Mouse (Mus musculus) heart, postnatal 14 days (tissue): ENCODE results near the gene Srp54c. TPM values are rescaled to one million over a fixed set of nuclear protein-coding genes. Genes with fewer than 3 reads are reported as not detected.
"Not testable (repeated sequence)": the region's sequence is repeated elsewhere in the genome, so short reads cannot be mapped to it uniquely, and the experiment has no call there.

Experiments used
- DNase-seq, 2 experiments: peaks; one replicate each; pipeline ENCODE4 v3.0.0; 2021 to 2022
- intact Hi-C: fragments of 180-260 bp; cut with DNase I; formaldehyde crosslinking; loops from one replicate; pipeline ENCODE4 v1.15.1; 2025
- long read RNA-seq, 2 experiments: library from polyadenylated mRNA; stranded (forward); transcript quantifications; one replicate each; pipeline ENCODE4 v2.0.0; 2021
- total RNA-seq, 2 experiments: library from RNA; stranded (reverse); gene quantifications; 2 replicates each; pipeline ENCODE4 v1.2.3; 2021

The Srp54c gene
- 10 to 100 TPM; 25.5 to 26.9 TPM for total RNA-seq
- long read RNA-seq, experiment 1, transcript Srp54c-202 (16 exons, 3,642 nt), result major isoform, 49 of 53 reads
- long read RNA-seq, experiment 1, partial matches to known transcripts, result 3 of 53 reads
- long read RNA-seq, experiment 1, other reads (novel, unspliced or antisense), result 1 of 53 reads
- long read RNA-seq, experiment 2, transcript Srp54c-202 (16 exons, 3,642 nt), result major isoform, 39 of 44 reads
- long read RNA-seq, experiment 2, partial matches to known transcripts, result 2 of 44 reads
- long read RNA-seq, experiment 2, other reads (novel, unspliced or antisense), result 3 of 44 reads

DNA sequence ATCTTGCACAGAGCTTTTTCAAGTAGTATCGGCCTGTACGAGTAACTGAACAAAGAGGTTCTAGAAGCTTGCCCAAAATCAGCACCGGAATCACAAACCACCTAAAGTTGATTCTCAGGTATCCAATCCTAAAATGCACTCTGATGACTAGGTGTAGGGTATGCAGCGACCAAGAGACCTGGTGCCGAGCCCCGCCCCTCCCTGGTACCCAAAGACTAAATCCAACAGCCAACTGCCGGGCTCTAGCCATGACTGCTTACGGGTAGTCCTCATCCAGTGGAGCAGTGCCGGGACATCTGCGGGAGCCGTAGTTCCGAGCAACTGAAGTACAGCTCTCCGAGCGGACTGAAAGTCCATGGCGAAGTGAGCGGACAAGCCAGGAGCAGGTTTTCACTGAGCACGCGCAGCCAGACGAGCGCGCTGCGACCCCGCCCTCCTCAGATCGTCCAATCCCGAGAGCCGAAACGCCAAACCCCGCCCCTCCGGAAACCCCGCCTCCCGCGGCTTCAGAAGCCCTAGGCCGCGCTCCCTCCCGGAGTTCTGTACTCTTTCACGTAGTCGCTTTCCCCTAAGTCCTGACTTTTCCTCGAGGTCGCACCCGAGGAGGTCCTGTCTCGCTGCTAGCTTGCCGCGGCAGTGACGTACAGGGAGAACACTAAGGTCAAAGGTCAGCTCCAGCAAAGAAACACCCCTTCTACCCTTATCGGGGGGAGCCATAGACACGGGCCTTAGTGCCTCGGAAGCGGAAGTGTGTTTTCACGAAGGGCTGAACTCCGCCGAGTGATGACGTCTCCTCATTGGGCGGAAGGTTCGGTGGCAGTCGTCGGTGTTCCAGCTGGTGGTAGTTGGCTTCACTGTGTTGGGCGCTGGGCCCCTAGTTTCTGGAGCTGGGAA, at the start of gene Srp54c:
Srp54c (plus strand) TSS at position 543 of the 894 bp plus-strand sequence.
- intact Hi-C loops, DNase-seq: not testable (repeated sequence)

DNA sequence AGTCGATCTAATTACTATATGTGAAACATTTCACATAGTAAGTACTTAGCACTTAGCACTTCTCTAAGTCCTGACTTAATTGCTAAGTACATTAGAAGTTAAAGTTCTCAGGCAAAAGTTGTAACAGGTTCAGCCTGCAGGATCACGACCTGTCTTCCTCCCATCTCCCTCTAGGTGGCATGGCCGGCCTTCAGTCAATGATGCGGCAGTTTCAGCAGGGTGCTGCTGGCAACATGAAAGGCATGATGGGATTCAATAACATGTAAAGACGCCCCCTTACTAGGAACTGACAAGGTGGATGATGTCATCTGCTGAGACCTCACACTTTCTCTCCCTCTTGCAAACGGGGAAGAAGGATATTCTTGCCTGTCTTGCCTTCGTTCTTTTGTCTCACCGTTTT, 42.3 kb upstream of the Srp54c start:
- DNase-seq, intact Hi-C loops: not testable (repeated sequence)

DNA sequence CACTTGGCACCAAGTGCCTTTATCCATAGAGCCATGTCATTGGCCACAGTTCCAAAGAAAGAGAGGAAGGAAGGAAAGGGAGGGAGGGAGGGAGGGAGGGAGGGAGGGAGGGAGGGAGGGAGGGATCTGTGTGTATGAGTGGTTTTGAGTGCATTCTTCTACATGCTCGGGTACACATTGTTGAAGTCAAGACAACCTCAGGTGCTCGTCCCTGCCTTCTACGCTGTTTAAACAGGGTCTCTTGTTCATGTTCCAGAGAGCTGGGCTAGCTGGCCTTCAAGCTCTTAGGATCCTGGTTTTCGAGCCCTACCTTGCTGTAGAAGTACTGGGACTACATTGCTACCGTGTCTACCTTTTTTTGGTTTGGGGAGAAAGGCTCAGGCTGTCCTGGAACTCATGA, 40.8 kb upstream of the Srp54c start:
- intact Hi-C loops, DNase-seq: not testable (repeated sequence)

DNA sequence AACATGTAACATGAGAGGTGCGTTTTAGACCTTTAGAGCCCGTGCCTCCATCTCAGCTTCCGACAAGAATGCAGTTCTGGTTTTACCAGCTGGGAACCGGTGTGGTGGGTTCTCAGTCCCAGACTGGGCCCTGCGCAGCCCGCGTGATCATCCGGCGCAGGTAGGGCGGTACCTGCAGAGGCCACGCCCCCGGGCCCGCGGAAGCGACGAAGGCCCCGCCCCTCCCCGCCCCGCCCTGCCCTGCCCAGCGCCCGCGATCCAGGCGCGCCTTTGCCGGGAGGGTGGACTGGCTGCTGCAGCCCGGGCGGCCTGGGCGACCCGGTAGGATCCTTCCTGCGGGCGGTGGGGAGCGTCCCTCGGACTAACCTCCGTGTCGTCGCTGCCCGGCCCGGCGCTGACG, 30.7 kb upstream of the Srp54c start, which contains the start of gene 1700047I17Rik2:
1700047I17Rik2 (plus strand) TSS at position 287 of the 400 bp plus-strand sequence.
- DNase-seq, intact Hi-C loops: not testable (repeated sequence)

DNA sequence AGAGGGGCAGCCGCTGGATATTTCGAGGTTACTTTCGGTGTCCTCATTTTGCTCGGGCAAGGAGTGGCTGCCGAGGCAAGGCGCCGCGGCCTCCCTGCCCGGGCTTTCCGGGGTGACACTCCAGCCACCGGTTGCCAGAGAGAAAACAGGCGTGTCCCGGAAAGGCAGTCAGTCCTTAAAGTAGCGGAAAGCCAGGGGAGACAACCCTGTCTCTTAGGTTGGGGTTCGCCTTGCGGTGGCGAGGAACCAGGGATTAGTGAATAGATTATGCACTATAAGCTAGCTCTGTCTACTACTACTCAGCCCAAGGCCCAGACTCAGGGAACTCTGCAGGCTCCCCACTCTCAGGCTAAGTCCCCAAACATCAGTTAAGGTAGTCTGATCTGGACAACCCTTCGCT, 30.2 kb upstream of the Srp54c start:
- intact Hi-C loops, DNase-seq: not testable (repeated sequence)

DNA sequence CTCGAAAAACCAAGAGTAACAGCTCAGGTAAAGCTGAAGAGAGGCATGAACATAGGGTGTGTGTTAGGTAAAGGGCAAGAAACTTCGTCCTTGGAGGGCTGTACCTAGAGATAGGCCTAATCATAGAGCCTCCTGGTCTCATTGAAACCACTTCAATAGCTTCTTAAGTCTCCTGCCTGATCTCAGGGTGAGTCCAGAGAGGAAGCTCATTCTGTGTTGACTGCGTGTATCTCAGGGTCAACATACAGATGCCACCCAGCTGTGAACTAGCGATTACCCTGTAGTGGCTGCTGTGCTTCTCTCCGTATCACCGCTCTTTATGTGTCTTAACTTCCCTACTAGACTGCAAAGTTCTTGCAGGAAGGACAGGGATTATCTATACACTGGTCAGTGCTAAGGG, 17.0 kb upstream of the Srp54c start:
- intact Hi-C loops, result not testable (repeated sequence)

DNA sequence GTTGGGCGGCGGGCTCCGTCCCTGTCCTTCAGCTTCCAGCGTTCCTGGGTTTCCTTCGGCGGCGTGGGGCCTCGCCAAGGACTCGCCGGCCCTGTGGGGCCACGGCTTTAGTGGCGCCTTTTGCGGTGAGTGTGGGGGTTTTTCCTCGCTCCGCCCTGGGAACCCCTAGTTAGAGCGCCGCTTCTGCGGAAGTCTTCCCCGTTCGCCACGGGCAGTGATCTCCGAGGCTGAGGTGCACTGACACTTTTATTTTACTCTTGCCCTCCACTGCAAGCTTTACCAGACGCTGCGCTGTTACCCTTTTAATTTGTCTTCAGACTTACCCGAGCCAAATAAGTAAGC, 523 bp downstream of the Srp54c start:
- DNase-seq, result peak in 1 of 2 experiments; percentile 2
- intact Hi-C loops, result not testable (repeated sequence)

More for the DNA sequence above, 17.0 kb upstream of the Srp54c start:
- not testable (repeated sequence) for DNase-seq

DNA sequence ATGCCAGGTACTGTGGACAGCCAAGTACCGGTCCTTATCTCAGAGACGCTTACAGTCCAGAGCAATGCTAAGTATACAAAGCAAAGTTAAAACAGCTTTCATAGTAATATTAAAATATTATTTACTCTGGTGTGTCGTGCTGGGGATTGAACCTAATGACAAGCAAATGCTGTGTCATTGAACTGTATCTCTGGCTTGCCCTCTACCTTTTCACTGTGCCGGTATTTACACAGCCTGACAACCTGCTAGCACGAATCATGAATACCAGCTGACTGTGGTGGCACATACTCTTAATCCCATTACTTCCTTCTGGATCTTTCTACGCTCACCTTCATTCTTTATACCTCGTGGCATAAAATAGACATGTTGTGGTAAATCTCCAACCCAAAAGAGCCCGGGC, 12.3 kb downstream of the Srp54c start:
- intact Hi-C loops, DNase-seq: not testable (repeated sequence)

DNA sequence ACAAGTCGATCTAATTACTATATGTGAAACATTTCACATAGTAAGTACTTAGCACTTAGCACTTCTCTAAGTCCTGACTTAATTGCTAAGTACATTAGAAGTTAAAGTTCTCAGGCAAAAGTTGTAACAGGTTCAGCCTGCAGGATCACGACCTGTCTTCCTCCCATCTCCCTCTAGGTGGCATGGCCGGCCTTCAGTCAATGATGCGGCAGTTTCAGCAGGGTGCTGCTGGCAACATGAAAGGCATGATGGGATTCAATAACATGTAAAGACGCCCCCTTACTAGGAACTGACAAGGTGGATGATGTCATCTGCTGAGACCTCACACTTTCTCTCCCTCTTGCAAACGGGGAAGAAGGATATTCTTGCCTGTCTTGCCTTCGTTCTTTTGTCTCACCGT, 32.0 kb downstream of the Srp54c start:
- DNase-seq, intact Hi-C loops: not testable (repeated sequence)

DNA sequence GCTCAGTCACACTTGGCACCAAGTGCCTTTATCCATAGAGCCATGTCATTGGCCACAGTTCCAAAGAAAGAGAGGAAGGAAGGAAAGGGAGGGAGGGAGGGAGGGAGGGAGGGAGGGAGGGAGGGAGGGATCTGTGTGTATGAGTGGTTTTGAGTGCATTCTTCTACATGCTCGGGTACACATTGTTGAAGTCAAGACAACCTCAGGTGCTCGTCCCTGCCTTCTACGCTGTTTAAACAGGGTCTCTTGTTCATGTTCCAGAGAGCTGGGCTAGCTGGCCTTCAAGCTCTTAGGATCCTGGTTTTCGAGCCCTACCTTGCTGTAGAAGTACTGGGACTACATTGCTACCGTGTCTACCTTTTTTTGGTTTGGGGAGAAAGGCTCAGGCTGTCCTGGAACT, 33.4 kb downstream of the Srp54c start:
- intact Hi-C loops, DNase-seq: not testable (repeated sequence)

DNA sequence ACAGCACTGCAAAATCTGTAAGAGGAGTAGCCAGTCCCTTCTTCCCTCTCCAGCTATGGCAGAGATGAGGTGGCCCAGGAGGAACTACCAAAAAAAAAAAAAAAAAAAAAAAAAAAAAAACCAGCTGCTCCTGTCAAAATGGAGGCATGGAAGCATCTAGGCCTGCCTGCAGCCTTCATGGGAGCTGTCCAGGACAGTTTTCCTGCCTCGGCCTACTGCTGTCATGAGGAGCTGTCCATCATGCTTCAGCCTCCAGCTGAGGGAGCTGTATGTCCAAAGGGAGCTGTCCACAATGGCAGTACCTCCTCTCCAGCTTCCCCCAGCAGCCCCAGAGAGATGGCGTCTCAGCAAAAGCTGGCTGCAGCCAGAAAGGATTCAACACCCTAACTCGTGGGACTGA, 42.3 kb downstream of the Srp54c start:
- intact Hi-C loops, result no loop called here
- DNase-seq, result no peak

DNA sequence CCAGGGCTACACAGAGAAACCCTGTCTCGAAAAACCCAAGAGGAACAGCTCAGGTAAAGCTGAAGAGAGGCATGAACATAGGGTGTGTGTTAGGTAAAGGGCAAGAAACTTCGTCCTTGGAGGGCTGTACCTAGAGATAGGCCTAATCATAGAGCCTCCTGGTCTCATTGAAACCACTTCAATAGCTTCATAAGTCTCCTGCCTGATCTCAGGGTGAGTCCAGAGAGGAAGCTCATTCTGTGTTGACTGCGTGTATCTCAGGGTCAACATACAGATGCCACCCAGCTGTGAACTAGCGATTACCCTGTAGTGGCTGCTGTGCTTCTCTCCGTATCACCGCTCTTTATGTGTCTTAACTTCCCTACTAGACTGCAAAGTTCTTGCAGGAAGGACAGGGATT, 47.6 kb downstream of the Srp54c start:
- intact Hi-C loops, result not testable (repeated sequence)

DNA sequence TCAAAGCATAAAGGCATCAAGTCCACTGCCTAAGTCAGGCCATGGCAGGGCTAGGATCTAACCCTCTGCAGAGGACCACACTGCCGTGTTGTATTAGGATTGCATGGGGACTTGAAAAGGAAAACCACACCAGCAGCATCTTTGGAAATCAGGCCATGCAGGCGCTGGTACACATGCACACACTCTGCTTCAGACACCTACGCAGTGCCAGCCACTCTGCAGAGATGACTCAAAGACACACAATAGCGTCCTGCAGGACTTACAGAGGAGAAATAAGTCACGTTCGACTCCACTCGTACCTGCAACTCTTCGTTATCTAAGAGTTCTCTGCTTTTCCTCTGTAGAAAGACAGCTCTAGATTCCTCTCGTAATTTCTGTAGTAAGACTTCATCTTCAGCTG, 68.1 kb downstream of the Srp54c start:
- intact Hi-C loops, result no loop called here
- DNase-seq, result no peak

More for the DNA sequence above, 47.6 kb downstream of the Srp54c start:
- not testable (repeated sequence) for DNase-seq

DNA sequence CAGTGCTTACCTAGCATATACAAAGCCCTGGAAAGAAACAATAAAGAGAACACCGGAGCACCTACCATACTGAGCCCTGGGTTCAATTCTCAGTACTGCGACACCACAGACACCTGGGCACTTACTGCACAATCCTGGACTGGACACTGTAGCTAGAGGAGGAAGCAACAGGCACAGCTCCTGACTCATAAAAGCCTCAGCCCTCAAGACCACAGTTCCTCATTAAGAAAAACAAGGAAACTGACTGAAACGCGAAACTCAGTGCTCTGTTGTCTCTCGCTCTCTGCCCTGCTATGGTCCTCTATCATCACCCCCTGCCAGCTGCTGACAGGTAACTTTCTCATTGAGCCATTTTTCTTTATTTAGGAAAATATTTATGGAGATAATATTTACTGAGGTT, 69.4 kb downstream of the Srp54c start, which contains the start of gene 1110008L16Rik:
1110008L16Rik (plus strand) TSS at position 242 of the 400 bp plus-strand sequence.
- intact Hi-C loops, result no loop called here

DNA sequence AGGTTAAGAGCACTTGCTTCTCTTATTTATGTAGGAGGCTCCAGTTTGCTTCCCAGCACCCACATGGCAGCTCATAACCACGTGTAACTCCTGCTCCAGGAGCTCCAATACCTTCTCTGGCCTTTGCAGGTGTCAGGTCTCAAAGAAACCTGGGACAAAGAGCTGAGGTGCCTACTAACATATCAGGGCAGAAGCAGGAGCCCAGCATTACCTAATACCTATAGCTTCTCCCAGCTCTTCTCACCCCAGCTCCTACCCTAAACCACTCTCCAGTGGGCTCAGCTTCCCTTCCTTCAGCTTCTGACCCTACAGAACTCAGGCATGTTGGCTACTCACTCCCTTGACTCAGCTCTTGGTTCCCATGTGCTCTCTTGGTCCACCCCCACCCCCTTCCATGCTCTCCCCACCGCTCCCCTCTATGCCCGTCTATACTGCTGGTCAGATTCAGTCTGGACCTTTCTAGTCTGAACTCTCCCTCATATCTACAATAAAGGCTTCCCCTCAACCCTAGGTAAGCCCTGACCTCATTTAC, 70.9 kb downstream of the Srp54c start:
- no peak for DNase-seq
- intact Hi-C loops, result loop anchor here (10.0 kb wide), 1 partner anchor 534 kb away; the partner anchor contains the start of gene Brms1l

More for the DNA sequence above, 69.4 kb downstream of the Srp54c start, which contains the start of gene 1110008L16Rik:
- DNase-seq, result no peak

DNA sequence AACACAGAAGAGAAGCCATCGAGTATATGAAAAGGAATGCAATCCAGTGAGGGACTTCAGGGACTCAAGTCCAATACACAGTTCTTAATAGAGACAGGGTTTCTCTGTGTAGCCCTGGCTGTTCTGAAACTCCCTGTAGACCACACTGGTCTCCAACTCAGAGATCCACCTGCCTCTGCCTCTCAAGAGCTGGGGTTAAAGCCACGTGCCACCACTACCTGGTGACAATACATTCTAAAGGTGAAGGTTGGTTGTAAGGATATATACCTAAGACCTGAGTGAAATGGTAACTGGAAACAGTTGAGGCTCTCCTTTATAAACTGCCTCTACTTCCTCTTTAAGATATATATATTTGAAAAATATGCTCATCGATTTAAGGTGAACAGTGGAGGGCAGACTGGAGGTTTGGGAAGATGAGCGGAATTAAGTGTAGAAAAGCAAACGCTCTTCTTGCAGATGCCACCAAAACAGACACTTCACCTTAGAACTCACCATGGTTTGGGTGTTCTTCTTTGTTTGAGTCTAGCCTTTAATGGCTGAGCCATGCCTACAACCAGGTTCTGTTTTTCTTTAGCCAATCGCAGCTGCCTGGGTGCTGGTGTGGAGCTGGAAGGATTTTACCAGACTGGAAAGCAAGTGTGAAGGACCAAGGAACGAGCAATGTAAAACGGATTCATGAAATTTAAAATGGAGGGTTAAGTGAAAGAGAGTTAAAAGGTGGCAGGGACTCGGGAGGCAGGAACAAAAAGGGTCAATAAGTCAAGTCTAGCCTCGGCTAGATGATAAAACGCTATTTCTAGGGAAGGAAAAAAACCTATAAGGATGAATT, 71.7 kb downstream of the Srp54c start:
- intact Hi-C loops, result loop anchor here (10.0 kb wide), 1 partner anchor 533 kb away; the partner anchor contains the start of gene Brms1l
- no peak for DNase-seq

DNA sequence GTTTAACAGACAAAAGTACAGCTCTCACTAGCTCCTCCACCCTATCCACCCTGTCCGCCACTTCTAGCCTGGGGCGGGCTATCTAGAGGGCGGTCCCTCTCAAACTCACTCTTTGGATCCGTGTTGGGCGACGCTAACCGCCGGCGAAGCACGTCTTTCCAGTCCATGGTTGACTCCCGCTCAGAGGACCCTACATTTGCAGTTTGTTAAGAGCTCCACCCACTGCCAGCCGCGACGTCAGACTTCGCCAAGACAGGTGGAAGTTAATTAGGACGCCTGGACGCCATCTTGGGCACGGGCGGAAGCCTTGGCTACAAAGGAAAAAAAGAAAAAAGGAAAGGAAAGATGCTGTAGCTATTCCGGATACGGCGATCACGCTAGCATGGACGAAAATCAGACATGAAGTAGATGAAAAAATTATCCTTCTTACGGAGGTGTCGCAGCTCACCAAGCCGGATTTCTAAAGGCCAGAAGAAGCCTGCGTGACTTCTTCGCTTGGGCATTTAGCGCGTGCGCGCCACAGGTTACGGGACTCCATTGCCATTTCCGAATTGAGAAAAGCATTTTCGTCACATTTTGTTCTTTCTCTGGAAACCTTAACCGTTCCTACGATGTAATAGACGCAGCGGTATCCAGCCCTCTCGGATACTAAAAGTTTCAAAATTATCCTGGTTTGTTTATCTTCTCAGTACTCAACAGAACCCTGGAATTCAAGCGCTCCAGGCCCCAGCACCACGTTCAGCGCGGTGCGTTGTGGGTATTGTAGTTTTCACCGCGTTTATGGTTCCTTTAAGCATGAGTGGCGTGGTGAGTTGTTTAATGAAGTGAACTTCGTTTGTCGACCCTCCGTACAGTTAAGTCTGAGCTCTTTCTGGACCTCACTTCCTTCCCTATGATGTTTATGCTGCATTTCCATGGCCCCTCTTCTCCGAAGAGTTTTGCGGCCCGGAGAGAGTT, 72.8 kb downstream of the Srp54c start, which contains the start of gene Ppp2r3c:
Ppp2r3c (minus strand) TSS at position 514 of the 957 bp plus-strand sequence.
- intact Hi-C loops, result loop anchor here (10.0 kb wide), 1 partner anchor 532 kb away; the partner anchor contains the start of gene Brms1l
- DNase-seq, result peak; percentile 88 to 89

DNA sequence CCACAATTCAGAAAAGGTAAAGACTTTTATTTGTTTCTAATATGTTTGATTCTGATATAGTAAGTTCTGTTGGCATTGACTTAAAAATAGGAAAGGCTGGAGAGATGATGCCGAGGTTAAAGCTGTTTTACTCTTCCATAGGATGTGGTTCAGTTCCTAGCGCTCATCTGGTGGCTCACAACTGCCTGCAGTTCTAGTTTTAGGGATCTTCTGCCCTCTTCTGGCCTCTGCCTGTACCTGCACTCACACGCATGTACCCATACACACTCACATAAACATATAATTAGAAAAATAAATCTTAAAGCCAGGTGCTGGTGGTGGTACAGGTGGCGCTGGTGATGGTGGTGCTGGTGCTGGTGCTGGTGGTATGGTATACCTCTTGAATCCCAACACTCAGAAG, 76.4 kb downstream of the Srp54c start:
- DNase-seq, result no peak
- intact Hi-C loops, result loop anchor here (10.0 kb wide), 1 partner anchor 528 kb away; the partner anchor contains the start of gene Brms1l
